Mouse (Mus musculus): ENCODE data around the gene Epb41l5.

The Epb41l5 gene

GRCm38 (mm10) chr1:119590041-119590440, 58.8 kb downstream of the Epb41l5 start:
- peak; percentile 63 for DNase-seq

GRCm38 (mm10) chr1:119584974-119585373, 63.8 kb downstream of the Epb41l5 start:
- no peak for DNase-seq

- no peak for DNase-seq
Observed at GRCm38 (mm10) chr1:119570134-119570533, 78.7 kb downstream of the Epb41l5 start.

GRCm38 (mm10) chr1:119565531-119565930, 83.3 kb downstream of the Epb41l5 start:
- no peak for DNase-seq

- DNase-seq: peak; percentile 30
Observed at GRCm38 (mm10) chr1:119557641-119558395, 91.0 kb downstream of the Epb41l5 start.

GRCm38 (mm10) chr1:119555651-119556050, 93.1 kb downstream of the Epb41l5 start:
- DNase-seq: no peak

GRCm38 (mm10) chr1:119551651-119552050, 97.1 kb downstream of the Epb41l5 start:
- DNase-seq: no peak

GRCm38 (mm10) chr1:119550064-119550463, 98.7 kb downstream of the Epb41l5 start:
- DNase-seq: no peak

GRCm38 (mm10) chr1:119549327-119549689, 99.5 kb downstream of the Epb41l5 start:
- no peak for DNase-seq

- DNase-seq: peak; percentile 88
Observed at GRCm38 (mm10) chr1:119548668-119549326, 100.0 kb downstream of the Epb41l5 start.

GRCm38 (mm10) chr1:119546490-119546889, 102.3 kb downstream of the Epb41l5 start:
- peak; percentile 40 for DNase-seq

GRCm38 (mm10) chr1:119545671-119546070, 103.1 kb downstream of the Epb41l5 start:
- no peak for DNase-seq

- DNase-seq: no peak
Observed at GRCm38 (mm10) chr1:119545164-119545563, 103.6 kb downstream of the Epb41l5 start.

GRCm38 (mm10) chr1:119544611-119545155, 104.1 kb downstream of the Epb41l5 start:
- DNase-seq: peak; percentile 19

- no peak for DNase-seq
Observed at GRCm38 (mm10) chr1:119543316-119543715, 105.5 kb downstream of the Epb41l5 start.

GRCm38 (mm10) chr1:119541570-119541969, 107.2 kb downstream of the Epb41l5 start:
- peak; percentile 25 for DNase-seq

- peak; percentile 46 for DNase-seq
Observed at GRCm38 (mm10) chr1:119540836-119541557, 107.8 kb downstream of the Epb41l5 start.

GRCm38 (mm10) chr1:119539252-119539651, 109.5 kb downstream of the Epb41l5 start:
- DNase-seq: no peak

GRCm38 (mm10) chr1:119537651-119538050, 111.1 kb downstream of the Epb41l5 start:
- DNase-seq: no peak

GRCm38 (mm10) chr1:119536122-119536521, 112.7 kb downstream of the Epb41l5 start:
- DNase-seq: no peak

- DNase-seq: peak; percentile 39
Observed at GRCm38 (mm10) chr1:119534341-119534740, 114.5 kb downstream of the Epb41l5 start.

GRCm38 (mm10) chr1:119533093-119533805, 115.6 kb downstream of the Epb41l5 start:
- DNase-seq: no peak

GRCm38 (mm10) chr1:119532165-119532564, 116.6 kb downstream of the Epb41l5 start:
- no peak for DNase-seq

Measured in lung, postnatal 36 days (tissue).